Mouse (Mus musculus): ENCODE results near the gene Cdkl5. TPM values are rescaled to one million over a fixed set of nuclear protein-coding genes. Genes with fewer than 3 reads are reported as not detected.

Gene Cdkl5
- total and polyA plus RNA-seq, 3 experiments, result 1.1 to 19.0 (median 14.5) TPM

- no peak for DNase-seq
Observed at GRCm38 (mm10) chrX:160735650-160736049, 258.9 kb downstream of the Cdkl5 start, which contains the start of gene Ppef1. TSS of gene Ppef1 (minus strand) at chrX:160735765.

Other genes starting within 250 kb of the Cdkl5 start
- gene Rs1, start 226.7 kb downstream of the Cdkl5 start, total RNA-seq (2021), result under 1 TPM in 1 of 2 experiments, not detected in 1; 0.03 TPM
- not detected in 2 replicates for gene Rs1, start 226.7 kb downstream of the Cdkl5 start, polyA plus RNA-seq (2012; rRNA removed)
- under 1 TPM; 0.31 to 0.40 TPM for gene Gja6, start 87.7 kb downstream of the Cdkl5 start, total RNA-seq (2021)
- not detected in 2 replicates for gene Gja6, start 87.7 kb downstream of the Cdkl5 start, polyA plus RNA-seq (2012; rRNA removed)
- gene Scml2, start 122.5 kb upstream of the Cdkl5 start, total RNA-seq (2021), result under 1 TPM; 0.61 to 0.90 TPM
- gene Scml2, start 122.5 kb upstream of the Cdkl5 start, polyA plus RNA-seq (2012; rRNA removed), result 0.19 and 0.28 TPM in 2 replicates